Mouse (Mus musculus) limb, embryonic 13.5 days (tissue): ENCODE results near the gene Upp2. TPM values are rescaled to one million over a fixed set of nuclear protein-coding genes. Genes with fewer than 3 reads are reported as not detected.

Experiments used
- ATAC-seq: fragments of 200-750 bp; cut with Nextera tagmentation; 2 replicates; pipeline ENCODE4 v1.8.0; 2017; ENCODE audit warnings: low read depth, moderate number of reproducible peaks, moderate TSS enrichment; ENCODE audit not compliant: low FRiP score
- H3K27ac ChIP-seq: fragments of 300-500 bp; sonication (generic); 2 replicates; pipeline ENCODE4 v1.5.1; 2015; ENCODE audit warnings: inconsistent platforms, mild to moderate bottlenecking, moderate library complexity
- H3K27me3 ChIP-seq: fragments of 300-500 bp; sonication (generic); 2 replicates; pipeline ENCODE4 v1.6.1; 2015; ENCODE audit warnings: mild to moderate bottlenecking, inconsistent platforms
- H3K36me3 ChIP-seq: fragments of 300-500 bp; sonication (generic); 2 replicates; pipeline ENCODE4 v1.6.1; 2015; ENCODE audit warnings: inconsistent platforms, mild to moderate bottlenecking, moderate library complexity
- H3K4me1 ChIP-seq: fragments of 300-500 bp; sonication (generic); 2 replicates; pipeline ENCODE4 v1.6.1; 2015; ENCODE audit warnings: inconsistent platforms
- H3K4me2 ChIP-seq: fragments of 300-500 bp; sonication (generic); replicated peaks from 2 replicates; pipeline ENCODE4 v1.6.1; 2015; ENCODE audit warnings: inconsistent platforms, mild to moderate bottlenecking, moderate library complexity
- H3K4me3 ChIP-seq: fragments of 300-500 bp; sonication (generic); 2 replicates; pipeline ENCODE4 v1.5.1; 2015; ENCODE audit warnings: moderate library complexity, mild to moderate bottlenecking, inconsistent platforms
- H3K9ac ChIP-seq: fragments of 300-500 bp; sonication (generic); 2 replicates; pipeline ENCODE4 v1.6.1; 2015; ENCODE audit warnings: mild to moderate bottlenecking, inconsistent platforms
- H3K9me3 ChIP-seq: fragments of 300-500 bp; sonication (generic); 2 replicates; pipeline ENCODE4 v1.6.1; 2016; ENCODE audit warnings: inconsistent platforms
- WGBS: fragments of 180-500 bp; shearing (Covaris S2); methylation state at CpG from one replicate; pipeline ENCODE4 v1.1.7; 2015; 5-methylcytosine and 5-hydroxymethylcytosine counted together
- polyA plus RNA-seq: library from polyadenylated mRNA; unstranded; fragments of >200 nt; fragmentation: Nextera tagmentation; extraction: Ambion mirVana; gene quantifications from 2 replicates; pipeline ENCODE4 v1.2.1, GENCODE M21; 2015

Gene Upp2
- polyA plus RNA-seq, 1 experiment from 2014 or later, result 9.5 TPM

DNA sequence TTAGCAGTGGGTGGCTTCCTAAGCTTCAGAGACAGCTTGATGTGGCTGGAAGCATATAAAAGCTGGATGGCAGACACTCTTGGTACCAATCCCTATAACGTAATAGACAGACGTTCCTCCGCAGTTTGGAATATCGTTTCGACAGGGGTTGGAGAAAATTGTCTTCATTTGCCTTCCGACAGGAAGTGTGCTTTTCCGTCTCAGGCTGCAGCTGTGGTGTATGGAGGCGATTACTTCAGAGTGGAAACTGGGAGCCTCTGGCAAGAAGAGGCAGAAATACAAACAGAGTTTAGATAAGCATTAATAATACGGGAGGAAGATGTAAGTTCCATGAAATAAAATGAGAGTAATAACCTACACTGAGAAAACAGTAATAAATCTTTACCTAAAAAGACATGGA, 28.3 kb downstream of the Upp2 start:
- H3K9me3 ChIP-seq, result no peaks in the 10 kb centered on the region
- WGBS, result 37% methylated on average over 9 of the region's 9 CpGs
- no peak overlapping the region for H3K4me2 ChIP-seq
- H3K9ac ChIP-seq, result no peak overlapping the region
- H3K27ac ChIP-seq, result peak overlapping the region; percentile 33; the same call in 1 of the 2 replicates
- peaks cover 41% of the 10 kb centered on the region for H3K4me1 ChIP-seq
- no peak overlapping the region for H3K4me3 ChIP-seq
- no peaks in the 10 kb centered on the region for H3K36me3 ChIP-seq
- no peaks in the 10 kb centered on the region for H3K27me3 ChIP-seq
- ATAC-seq, result no peak

DNA sequence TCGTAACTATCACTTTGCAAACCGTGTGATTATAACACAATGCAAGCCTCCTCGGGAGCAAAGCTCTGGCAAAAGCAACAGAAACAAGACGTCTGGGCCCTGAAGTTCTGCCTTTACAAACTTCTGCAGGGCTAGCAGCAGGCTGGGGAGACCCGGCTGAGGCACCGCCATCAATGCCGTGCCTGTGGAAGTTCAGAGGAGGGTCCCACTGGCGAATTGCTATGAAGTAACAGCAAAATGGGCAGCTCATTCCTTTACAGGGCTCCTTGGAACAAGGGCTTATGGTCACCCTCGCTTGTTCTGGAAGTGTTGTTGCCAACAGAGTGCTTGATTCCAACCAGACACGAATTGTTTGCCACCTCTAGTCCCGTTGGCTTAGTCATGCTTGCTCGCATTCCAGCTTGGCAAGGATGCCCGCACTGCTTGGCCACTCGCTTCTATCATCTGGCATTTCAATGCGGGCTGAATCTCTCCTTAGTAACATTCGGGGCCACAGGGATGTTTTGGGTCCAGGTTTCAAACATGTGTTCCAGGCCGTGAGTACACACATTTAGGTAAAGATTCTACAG, 29.8 kb downstream of the Upp2 start:
- no peak overlapping the region for H3K4me2 ChIP-seq
- WGBS, result 76% methylated on average over 17 of the region's 17 CpGs
- H3K27me3 ChIP-seq, result no peaks in the 10 kb centered on the region
- H3K27ac ChIP-seq, result peak overlapping the region; percentile 39; the same call in 1 of the 2 replicates
- peaks cover 32% of the 10 kb centered on the region for H3K4me1 ChIP-seq
- no peak overlapping the region for H3K4me3 ChIP-seq
- H3K9me3 ChIP-seq, result no peaks in the 10 kb centered on the region
- H3K36me3 ChIP-seq, result no peaks in the 10 kb centered on the region
- no peak for ATAC-seq
- no peak overlapping the region for H3K9ac ChIP-seq

DNA sequence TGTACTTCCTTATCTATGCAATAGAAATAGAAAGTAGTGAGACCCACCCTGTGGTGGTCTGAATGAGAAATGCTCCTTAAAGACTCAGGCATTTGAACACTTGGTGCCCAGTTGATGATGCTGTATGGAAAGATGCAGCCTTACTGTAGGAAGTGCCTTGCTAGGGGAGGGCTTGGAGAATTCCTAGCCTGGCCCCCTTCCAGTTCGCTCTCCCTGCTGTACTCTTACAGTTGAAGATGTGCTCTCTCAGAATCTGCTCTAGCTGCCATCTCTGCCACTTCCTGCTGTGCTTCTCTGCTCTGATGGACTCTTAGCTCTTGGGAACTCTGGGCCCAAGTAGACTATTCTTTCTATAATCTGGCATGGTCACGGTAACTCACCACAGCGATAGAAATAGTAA, 30.5 kb downstream of the Upp2 start:
- no peaks in the 10 kb centered on the region for H3K36me3 ChIP-seq
- H3K9me3 ChIP-seq, result no peaks in the 10 kb centered on the region
- 98% methylated on average over 3 of the region's 3 CpGs for WGBS
- no peak overlapping the region for H3K4me2 ChIP-seq
- H3K4me3 ChIP-seq, result no peak overlapping the region
- no peak overlapping the region for H3K27ac ChIP-seq
- no peak overlapping the region for H3K9ac ChIP-seq
- peaks cover 32% of the 10 kb centered on the region for H3K4me1 ChIP-seq
- no peaks in the 10 kb centered on the region for H3K27me3 ChIP-seq
- ATAC-seq, result no peak

DNA sequence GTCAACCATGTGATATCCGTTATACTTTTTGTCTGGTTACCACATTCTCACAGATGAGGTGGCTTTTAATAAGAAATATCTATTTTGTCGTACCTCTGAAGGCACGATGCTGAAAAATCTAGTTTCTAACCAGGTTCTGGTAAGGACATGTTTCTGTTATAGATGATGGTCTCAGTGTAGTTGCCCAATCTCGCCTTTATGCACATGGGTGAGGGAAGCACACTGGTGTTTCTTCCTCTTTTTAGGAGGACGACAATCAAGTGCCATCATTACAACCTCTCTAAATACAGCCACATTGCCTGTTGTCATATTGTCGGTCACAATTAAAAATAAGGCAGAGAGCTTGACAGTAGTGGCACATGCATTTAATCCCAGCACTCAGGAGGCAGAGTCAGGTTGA, 32.5 kb downstream of the Upp2 start:
- H3K36me3 ChIP-seq, result no peaks in the 10 kb centered on the region
- no peak overlapping the region for H3K4me3 ChIP-seq
- H3K9ac ChIP-seq, result no peak overlapping the region
- no peaks in the 10 kb centered on the region for H3K27me3 ChIP-seq
- H3K9me3 ChIP-seq, result no peaks in the 10 kb centered on the region
- ATAC-seq, result no peak
- H3K4me1 ChIP-seq, result peaks cover 26% of the 10 kb centered on the region
- H3K4me2 ChIP-seq, result no peak overlapping the region
- 91% methylated on average over 6 of the region's 6 CpGs for WGBS
- no peak overlapping the region for H3K27ac ChIP-seq

DNA sequence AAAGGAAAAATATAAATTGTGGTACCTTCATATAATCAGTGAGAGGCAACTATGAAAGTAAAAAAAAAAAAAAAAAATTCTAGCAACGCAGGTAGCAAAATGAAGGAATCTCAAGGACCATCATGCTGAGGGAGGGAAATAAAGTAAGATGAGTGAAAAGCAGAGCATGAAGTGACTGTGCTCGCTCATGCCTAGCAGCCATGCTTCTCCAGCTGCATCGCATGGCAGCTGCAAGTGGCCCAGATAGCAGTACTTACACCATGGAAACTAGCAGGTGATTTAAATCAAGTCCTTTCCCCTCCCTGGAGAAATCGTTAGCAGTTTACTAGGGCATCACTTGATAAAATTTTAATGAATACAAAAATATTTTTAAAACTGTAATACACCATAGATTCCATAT, 34.3 kb downstream of the Upp2 start:
- H3K27me3 ChIP-seq, result no peaks in the 10 kb centered on the region
- peaks cover 9% of the 10 kb centered on the region for H3K4me1 ChIP-seq
- H3K4me2 ChIP-seq, result no peak overlapping the region
- no peaks in the 10 kb centered on the region for H3K36me3 ChIP-seq
- ATAC-seq, result no peak
- 76% methylated on average over 4 of the region's 4 CpGs for WGBS
- H3K9ac ChIP-seq, result no peak overlapping the region
- no peak overlapping the region for H3K27ac ChIP-seq
- no peak overlapping the region for H3K4me3 ChIP-seq
- no peaks in the 10 kb centered on the region for H3K9me3 ChIP-seq

DNA sequence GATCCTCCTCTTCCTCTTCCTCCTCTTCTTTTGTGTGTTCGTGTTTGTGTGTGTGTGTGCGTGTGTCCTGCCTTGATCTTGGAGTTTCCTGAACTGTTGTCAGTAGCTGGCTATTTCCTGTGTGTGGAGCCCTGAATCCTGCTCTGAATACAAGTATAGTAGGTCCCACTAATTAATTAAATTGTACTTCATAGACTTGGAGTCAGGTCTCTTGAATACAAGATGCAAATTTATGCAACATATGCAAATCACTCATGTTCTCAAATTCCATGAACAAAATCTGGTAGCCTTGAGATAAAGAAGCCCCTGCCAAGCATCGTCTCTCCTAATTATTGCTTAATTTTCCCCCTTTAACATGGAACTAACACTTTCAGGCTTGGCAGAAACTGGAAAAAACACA, 36.3 kb downstream of the Upp2 start:
- Histone ChIP-seq H3K9me3 (no peaks in the 10 kb centered on the region), H3K36me3 (no peaks in the 10 kb centered on the region), H3K27me3 (no peaks in the 10 kb centered on the region), H3K4me2 (no peak overlapping the region), H3K4me1 (no peaks in the 10 kb centered on the region), H3K4me3 (no peak overlapping the region), H3K27ac (no peak overlapping the region), H3K9ac (no peak overlapping the region)
- WGBS, result 82% methylated on average over 3 of the region's 3 CpGs
- ATAC-seq, result no peak

DNA sequence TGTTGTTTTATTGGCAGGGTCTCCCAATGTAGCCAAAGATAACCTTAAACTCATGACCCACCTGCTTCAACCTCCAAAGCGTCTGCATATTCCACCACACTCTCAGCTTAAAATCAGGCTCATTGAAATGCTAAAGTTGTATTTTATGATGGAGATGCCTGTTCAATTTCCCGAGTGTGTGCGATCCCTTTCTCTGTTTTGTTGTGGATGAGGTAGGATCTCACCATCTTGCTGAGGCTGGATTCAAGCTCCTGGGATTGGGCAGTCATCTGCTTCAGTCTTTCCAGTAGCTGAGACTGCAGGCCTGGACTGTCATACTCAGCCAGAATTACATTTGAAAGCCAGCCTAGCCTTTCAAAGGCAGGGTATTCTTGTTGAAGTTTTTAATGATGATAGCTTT, 37.7 kb downstream of the Upp2 start:
- no peaks in the 10 kb centered on the region for H3K27me3 ChIP-seq
- H3K9ac ChIP-seq, result no peak overlapping the region
- H3K4me3 ChIP-seq, result no peak overlapping the region
- H3K9me3 ChIP-seq, result no peaks in the 10 kb centered on the region
- no peak for ATAC-seq
- H3K4me1 ChIP-seq, result no peaks in the 10 kb centered on the region
- H3K36me3 ChIP-seq, result no peaks in the 10 kb centered on the region
- H3K4me2 ChIP-seq, result no peak overlapping the region
- H3K27ac ChIP-seq, result no peak overlapping the region
- 90% methylated on average over 3 of the region's 3 CpGs for WGBS

DNA sequence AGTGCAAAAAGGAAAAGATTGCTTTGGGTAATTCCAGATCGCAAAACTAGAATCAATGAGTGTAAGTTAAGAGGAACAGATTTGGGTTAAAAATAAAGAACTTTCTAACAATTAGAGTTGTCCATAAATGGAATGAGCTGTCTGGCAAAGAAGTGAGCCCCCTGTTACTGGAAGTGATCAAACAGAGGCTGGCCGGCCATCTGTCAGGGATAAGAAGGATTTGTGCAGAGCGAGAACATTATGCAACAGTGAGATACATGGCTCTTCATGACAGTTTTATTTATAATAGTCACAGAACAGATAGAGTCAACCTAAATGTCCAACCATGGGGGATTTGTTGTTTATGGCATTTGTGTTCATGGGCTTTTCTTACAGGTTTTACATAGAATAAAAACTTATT, 46.6 kb downstream of the Upp2 start:
- H3K9ac ChIP-seq, result no peak overlapping the region
- no peaks in the 10 kb centered on the region for H3K4me1 ChIP-seq
- H3K27ac ChIP-seq, result no peak overlapping the region
- ATAC-seq, result no peak
- no peak overlapping the region for H3K4me2 ChIP-seq
- H3K36me3 ChIP-seq, result no peaks in the 10 kb centered on the region
- no peaks in the 10 kb centered on the region for H3K9me3 ChIP-seq
- H3K27me3 ChIP-seq, result no peaks in the 10 kb centered on the region
- H3K4me3 ChIP-seq, result no peak overlapping the region
- 82% methylated on average over 3 of the region's 3 CpGs for WGBS

DNA sequence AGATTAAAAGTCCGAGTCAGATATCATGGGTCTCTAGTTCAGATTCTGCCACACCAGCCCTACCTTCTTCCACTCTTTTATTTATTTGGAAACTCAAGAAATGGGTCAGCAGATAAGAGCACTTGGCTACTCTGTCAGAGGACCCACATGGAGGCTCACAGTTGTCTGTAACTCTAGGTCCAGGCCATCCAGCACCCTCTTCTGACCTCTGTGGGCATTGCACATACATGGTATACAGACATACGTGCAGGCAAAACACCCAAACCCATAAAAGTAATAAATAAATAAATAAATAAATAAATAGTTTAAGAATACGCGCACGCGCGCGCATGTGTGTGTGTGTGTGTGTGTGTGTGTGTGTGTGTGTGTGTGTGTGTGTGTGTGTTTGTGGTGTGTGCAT, 47.8 kb downstream of the Upp2 start:
- Histone ChIP-seq H3K36me3 (no peaks in the 10 kb centered on the region), H3K27ac (no peak overlapping the region), H3K4me2 (no peak overlapping the region), H3K4me3 (no peak overlapping the region), H3K27me3 (no peaks in the 10 kb centered on the region), H3K4me1 (no peaks in the 10 kb centered on the region), H3K9ac (no peak overlapping the region), H3K9me3 (no peaks in the 10 kb centered on the region)
- ATAC-seq, result no peak
- 94% methylated on average over 8 of the region's 8 CpGs for WGBS

DNA sequence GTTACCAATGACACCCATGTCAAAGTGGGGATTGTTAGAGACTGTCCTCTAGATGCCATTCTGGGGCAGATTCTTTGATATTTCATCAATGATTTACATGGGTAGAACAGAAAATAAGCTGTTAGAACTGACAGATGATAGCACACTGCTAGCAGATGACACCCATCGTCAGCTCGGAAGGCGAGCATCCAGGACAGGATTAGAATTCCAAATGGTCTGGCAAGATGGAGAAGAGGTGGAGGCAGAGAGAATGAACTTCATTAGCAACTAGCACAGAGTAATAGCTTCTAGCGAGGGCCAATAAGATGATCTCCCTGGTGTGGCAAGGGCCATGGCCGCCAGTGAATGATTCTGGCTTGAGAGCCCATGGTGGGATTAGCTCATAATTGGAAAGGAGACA, 48.7 kb downstream of the Upp2 start:
- H3K27me3 ChIP-seq, result no peaks in the 10 kb centered on the region
- no peak overlapping the region for H3K27ac ChIP-seq
- H3K4me2 ChIP-seq, result no peak overlapping the region
- WGBS, result 86% methylated on average over 5 of the region's 5 CpGs
- no peaks in the 10 kb centered on the region for H3K9me3 ChIP-seq
- H3K4me1 ChIP-seq, result no peaks in the 10 kb centered on the region
- no peaks in the 10 kb centered on the region for H3K36me3 ChIP-seq
- ATAC-seq, result no peak
- H3K4me3 ChIP-seq, result no peak overlapping the region
- H3K9ac ChIP-seq, result no peak overlapping the region

DNA sequence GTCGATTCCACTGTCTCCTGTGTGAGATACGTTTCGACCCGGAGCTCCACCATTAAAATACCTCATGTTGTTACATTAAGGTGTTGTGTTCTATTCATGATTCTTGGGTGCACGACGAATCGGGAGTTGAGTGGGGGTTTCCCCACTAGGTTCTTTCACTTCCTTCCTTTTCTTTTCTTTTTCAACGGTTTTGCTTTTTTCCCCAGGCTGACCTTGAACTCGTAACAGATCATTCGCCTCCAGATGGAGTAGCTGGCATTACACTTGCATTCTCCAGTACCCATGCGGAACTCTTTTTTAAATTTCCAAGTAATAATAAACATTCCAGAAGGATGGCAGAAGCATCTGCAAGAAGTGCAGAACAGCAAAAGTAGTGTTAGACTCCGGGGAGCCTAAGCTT, 58.1 kb downstream of the Upp2 start:
- Histone ChIP-seq H3K9ac (no peak overlapping the region), H3K9me3 (no peaks in the 10 kb centered on the region), H3K4me2 (no peak overlapping the region), H3K4me3 (no peak overlapping the region), H3K36me3 (no peaks in the 10 kb centered on the region), H3K27me3 (no peaks in the 10 kb centered on the region), H3K27ac (no peak overlapping the region), H3K4me1 (0 out of 2 replicates have a peak, but pooled peaks cover 2% of the 10 kb centered on the region)
- no peak for ATAC-seq
- WGBS, result 69% methylated on average over 12 of the region's 12 CpGs

DNA sequence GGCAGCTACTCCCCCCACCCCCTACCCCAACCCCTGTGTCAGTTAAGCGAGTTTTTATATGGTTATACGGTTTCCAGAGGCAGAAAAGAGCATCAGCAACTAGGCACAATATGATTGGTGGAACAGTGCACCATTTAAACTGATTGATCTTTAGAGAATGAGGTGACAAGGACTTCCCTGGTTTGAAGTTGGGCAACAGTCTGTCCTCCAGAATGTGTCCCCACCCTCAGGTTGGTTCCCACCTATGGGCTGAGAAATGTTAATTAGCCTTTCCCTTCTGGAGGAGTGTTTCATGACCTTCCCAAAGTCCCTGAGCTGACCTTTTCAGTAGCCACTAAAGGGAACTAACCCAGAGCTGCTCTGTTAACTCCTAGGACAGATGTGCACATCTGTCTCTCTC, 58.6 kb downstream of the Upp2 start:
- 14% methylated on average over 2 of the region's 2 CpGs for WGBS
- H3K27ac ChIP-seq, result no peak overlapping the region
- H3K9ac ChIP-seq, result no peak overlapping the region
- no peak for ATAC-seq
- no peaks in the 10 kb centered on the region for H3K27me3 ChIP-seq
- H3K9me3 ChIP-seq, result no peaks in the 10 kb centered on the region
- no peaks in the 10 kb centered on the region for H3K36me3 ChIP-seq
- H3K4me3 ChIP-seq, result no peak overlapping the region
- no peak overlapping the region for H3K4me2 ChIP-seq
- 0 out of 2 replicates have a peak, but pooled peaks cover 2% of the 10 kb centered on the region for H3K4me1 ChIP-seq

DNA sequence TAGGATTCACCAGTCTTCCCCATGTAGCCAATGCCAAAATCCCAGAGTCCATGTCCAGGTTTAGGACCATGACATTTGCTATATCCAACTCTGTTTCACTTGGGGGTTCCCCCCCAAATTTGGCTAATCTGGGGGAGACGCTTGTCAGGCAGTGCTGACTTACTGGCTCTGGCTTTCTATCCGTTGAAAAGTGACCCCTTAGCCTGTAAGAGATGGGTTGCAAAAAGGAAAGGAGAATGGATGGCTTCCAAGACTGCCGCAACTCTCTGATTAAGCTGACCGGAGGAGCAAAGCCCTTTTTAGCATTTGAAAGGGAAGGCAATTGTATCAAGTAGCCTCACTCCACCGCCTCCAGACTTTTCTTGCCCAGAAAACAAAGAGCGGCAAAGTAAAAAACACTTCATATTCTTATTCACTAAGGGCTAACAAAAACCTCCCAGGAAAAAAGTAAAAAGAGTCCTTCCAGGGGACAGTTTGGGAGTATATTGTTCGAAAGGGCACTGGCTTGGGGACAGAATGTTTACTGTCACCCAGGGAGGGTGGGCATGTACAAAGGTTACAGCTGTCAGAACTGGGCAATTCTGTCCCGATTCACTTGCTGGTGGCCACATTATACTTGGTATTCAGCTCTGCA, 59.2 kb downstream of the Upp2 start:
- WGBS, result 35% methylated on average over 8 of the region's 8 CpGs

More for the DNA sequence above, 59.2 kb downstream of the Upp2 start:
- H3K4me1 ChIP-seq, result 0 out of 2 replicates have a peak, but pooled peaks cover 2% of the 10 kb centered on the region
- no peaks in the 10 kb centered on the region for H3K9me3 ChIP-seq
- H3K4me3 ChIP-seq, result no peak overlapping the region
- no peaks in the 10 kb centered on the region for H3K27me3 ChIP-seq
- no peaks in the 10 kb centered on the region for H3K36me3 ChIP-seq
- H3K4me2 ChIP-seq, result no peak overlapping the region
- no peak overlapping the region for H3K27ac ChIP-seq
- ATAC-seq, result no peak
- no peak overlapping the region for H3K9ac ChIP-seq
